Mouse (Mus musculus) lung, postnatal 0 days (tissue): ENCODE results near the gene Traf4. TPM values are rescaled to one million over a fixed set of nuclear protein-coding genes. Genes with fewer than 3 reads are reported as not detected.
"Not testable (repeated sequence)": the region's sequence is repeated elsewhere in the genome, so short reads cannot be mapped to it uniquely, and the experiment has no call there.

ENCODE experiments used
- ATAC-seq: fragments of 200-750 bp; cut with Nextera tagmentation; 2 replicates; pipeline ENCODE4 v1.8.0; 2017; ENCODE audit warnings: moderate library complexity
- DNase-seq: peaks from one replicate; pipeline ENCODE4 v3.0.0-alpha.2; 2016; ENCODE audit warnings: low spot score
- H3K27ac ChIP-seq: fragments of 300-500 bp; sonication (generic); 2 replicates; pipeline ENCODE4 v1.5.1; 2014; ENCODE audit warnings: antibody characterized with exemption, mild to moderate bottlenecking, low read length, mixed read lengths
- H3K27me3 ChIP-seq: fragments of 300-500 bp; sonication (generic); replicated peaks from 2 replicates; pipeline ENCODE4 v1.6.1; 2014; ENCODE audit warnings: low read length, mixed read lengths; ENCODE audit not compliant: insufficient read depth
- H3K36me3 ChIP-seq: fragments of 300-500 bp; sonication (generic); 2 replicates; pipeline ENCODE4 v1.6.1; 2014; ENCODE audit warnings: low read length, mixed read lengths; ENCODE audit not compliant: insufficient read depth
- H3K4me1 ChIP-seq: fragments of 300-500 bp; sonication (generic); 2 replicates; pipeline ENCODE4 v1.6.1; 2014; ENCODE audit warnings: antibody characterized with exemption, low read depth, low read length, mixed read lengths; ENCODE audit not compliant: insufficient read depth
- H3K4me2 ChIP-seq: fragments of 300-500 bp; sonication (generic); replicated peaks from 2 replicates; pipeline ENCODE4 v1.6.1; 2014; ENCODE audit warnings: low read depth, mild to moderate bottlenecking, low read length, moderate library complexity, mixed read lengths
- H3K4me3 ChIP-seq: fragments of 300-500 bp; sonication (generic); 2 replicates; pipeline ENCODE4 v1.5.1; 2014; ENCODE audit warnings: low read depth, low read length
- H3K9ac ChIP-seq: fragments of 300-500 bp; sonication (generic); replicated peaks from 2 replicates; pipeline ENCODE4 v1.6.1; 2014; ENCODE audit warnings: low read depth, mild to moderate bottlenecking
- H3K9me3 ChIP-seq: fragments of 300-500 bp; sonication (generic); 2 replicates; pipeline ENCODE4 v1.6.1; 2016; ENCODE audit warnings: low read length, mixed read lengths
- CTCF ChIP-seq: IDR thresholded peaks from 2 replicates; pipeline ENCODE4 v1.5.1; 2016; ENCODE audit warnings: antibody characterized with exemption, mild to moderate bottlenecking
- EP300 ChIP-seq: IDR thresholded peaks from 2 replicates; pipeline ENCODE4 v1.6.1; 2016; ENCODE audit warnings: antibody characterized with exemption, mild to moderate bottlenecking, control low read depth
- WGBS: fragments of 180-500 bp; shearing (Covaris S2); extraction: QIAGEN DNeasy Blood & Tissue Kit; methylation state at CpG from one replicate; pipeline ENCODE4 v1.1.7; 2014; 5-methylcytosine and 5-hydroxymethylcytosine counted together
- polyA plus RNA-seq: library from polyadenylated mRNA; unstranded; fragments of >200 nt; fragmentation: Nextera tagmentation; extraction: Ambion mirVana; gene quantifications from 2 replicates; pipeline ENCODE4 v1.2.1, GENCODE M21; 2015

Gene Traf4
- polyA plus RNA-seq, 1 experiment from 2014 or later: 33.0 TPM

DNA sequence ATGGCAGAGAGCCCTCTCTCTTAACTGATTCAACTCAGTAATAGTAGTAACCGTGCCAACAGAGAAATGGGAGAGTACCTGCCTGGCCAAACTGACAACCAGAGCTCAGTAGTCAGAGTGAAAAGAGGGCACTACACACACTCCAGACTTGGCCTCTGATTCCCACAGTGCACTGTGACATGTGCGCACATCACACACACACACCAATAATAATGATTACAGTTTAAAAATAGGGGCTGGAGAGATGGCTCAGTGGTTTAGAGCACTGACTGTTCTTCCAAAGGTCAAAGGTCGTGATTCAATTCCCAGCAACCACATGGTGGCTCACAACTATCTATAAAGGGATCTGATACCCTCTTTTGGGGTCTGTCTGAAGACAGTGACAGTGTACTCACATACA lies 27.4 kb downstream of the Traf4 start:
- Histone ChIP-seq H3K27me3 (no peaks in the 10 kb centered on the region), H3K4me1 (no peaks in the 10 kb centered on the region), H3K27ac (no peak overlapping the region), H3K9me3 (no peaks in the 10 kb centered on the region), H3K4me2 (no peak overlapping the region), H3K9ac (no peak overlapping the region), H3K36me3 (no peaks in the 10 kb centered on the region), H3K4me3 (no peak overlapping the region)
- DNase-seq: no peak
- TF ChIP-seq CTCF (no peak), EP300 (no peak)
- no peak for ATAC-seq
- WGBS: 90% methylated on average over 3 of the region's 3 CpGs

DNA sequence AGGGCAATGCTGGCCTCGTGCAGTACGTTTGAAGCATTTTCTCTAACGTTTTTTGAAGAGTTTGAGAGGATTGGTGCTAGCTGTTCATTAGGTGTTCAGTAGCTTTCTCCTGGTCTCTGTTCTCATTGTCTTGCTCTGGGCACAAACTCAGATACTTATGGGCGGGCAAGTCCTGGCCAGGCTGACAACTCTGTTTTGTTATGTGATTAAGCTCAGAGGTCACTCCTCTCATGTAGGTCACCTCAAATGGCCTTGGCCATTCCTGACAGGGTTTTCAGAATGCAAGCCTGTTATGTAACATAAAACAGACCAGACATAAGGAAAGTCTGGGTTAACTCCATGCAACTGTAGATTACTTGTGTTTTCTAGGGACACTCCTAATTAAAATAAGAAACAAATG lies 27.8 kb downstream of the Traf4 start:
- Histone ChIP-seq H3K9me3 (no peaks in the 10 kb centered on the region), H3K4me2 (no peak overlapping the region), H3K4me1 (no peaks in the 10 kb centered on the region), H3K36me3 (no peaks in the 10 kb centered on the region), H3K27ac (no peak overlapping the region), H3K27me3 (no peaks in the 10 kb centered on the region), H3K4me3 (no peak overlapping the region), H3K9ac (no peak overlapping the region)
- DNase-seq (no peak), ATAC-seq (no peak)
- TF ChIP-seq EP300 (no peak), CTCF (no peak)
- 77% methylated on average over 4 of the region's 4 CpGs for WGBS

DNA sequence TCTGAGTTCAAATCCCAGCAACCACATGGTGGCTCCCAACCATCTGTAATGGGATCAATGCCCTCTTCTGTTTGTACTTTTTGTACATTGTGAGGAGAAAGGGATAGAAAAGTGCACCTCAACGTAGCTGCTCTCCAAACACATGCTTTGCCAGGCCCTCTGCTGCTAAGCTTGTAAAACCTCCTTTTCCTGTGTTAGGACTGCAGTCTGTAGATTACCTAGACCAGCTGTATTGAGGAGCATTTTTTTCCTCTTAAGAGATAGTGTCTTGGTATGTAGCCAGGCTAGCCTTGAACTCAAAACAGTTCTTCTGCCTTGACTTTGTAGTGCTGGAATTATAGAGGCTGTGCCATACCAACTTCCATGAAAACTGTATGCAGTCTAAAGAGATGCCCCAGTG lies 29.3 kb downstream of the Traf4 start:
- no peak overlapping the region for H3K27ac ChIP-seq
- no peak for TF ChIP-seq EP300
- no peak for TF ChIP-seq CTCF
- H3K4me2 ChIP-seq: no peak overlapping the region
- H3K9ac ChIP-seq: no peak overlapping the region
- WGBS: 95% methylated on average over 1 of the region's 1 CpGs
- no peaks in the 10 kb centered on the region for H3K36me3 ChIP-seq
- no peaks in the 10 kb centered on the region for H3K4me1 ChIP-seq
- ATAC-seq (no peak), DNase-seq (no peak)
- H3K9me3 ChIP-seq: no peaks in the 10 kb centered on the region
- no peaks in the 10 kb centered on the region for H3K27me3 ChIP-seq
- H3K4me3 ChIP-seq: no peak overlapping the region

DNA sequence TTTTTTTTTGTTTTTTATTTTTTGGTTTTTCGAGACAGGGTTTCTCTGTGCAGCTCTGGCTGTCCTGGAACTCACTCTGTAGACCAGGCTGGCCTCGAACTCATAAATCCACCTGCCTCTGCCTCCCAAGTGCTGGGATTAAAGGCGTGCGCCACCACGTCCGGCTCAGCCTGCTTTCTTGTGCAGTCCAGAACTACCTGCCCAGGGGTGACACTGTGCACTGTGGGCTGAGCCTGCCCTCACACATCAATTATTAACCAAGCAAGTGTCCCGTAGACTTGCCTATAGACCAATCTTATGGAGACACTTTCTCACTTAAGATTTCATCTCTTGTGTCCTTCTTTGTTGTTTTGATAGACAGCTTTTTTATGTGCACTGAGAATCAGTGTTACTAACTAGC lies 30.1 kb downstream of the Traf4 start:
- H3K4me2 ChIP-seq: not testable (repeated sequence)
- 72% methylated on average over 7 of the region's 7 CpGs for WGBS

DNA sequence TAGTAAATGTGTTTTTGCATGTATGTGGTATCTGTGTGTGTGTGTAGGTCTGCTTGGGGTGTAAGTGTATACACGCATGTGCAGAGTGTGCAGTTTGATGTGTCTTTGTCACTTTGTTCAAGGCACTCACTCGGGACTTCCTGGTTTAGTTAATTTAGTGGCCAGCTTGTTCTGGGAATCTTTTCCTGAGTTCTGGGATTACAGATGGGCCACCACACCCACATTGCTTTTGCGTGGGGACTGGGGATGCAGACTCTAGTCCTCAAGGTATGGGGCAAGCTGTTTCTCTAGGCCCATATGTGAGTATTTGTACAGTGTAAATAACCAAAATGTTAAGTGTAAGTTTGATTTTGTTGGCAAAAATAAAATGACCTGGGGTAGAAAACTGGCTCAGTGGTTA lies 31.0 kb downstream of the Traf4 start:
- TF ChIP-seq CTCF (no peak), EP300 (no peak)

More for the DNA sequence above, 30.1 kb downstream of the Traf4 start:
- H3K4me3 ChIP-seq, H3K27me3 ChIP-seq, ATAC-seq, H3K9me3 ChIP-seq, H3K4me1 ChIP-seq, H3K9ac ChIP-seq, H3K27ac ChIP-seq, DNase-seq, H3K36me3 ChIP-seq: not testable (repeated sequence)

DNA sequence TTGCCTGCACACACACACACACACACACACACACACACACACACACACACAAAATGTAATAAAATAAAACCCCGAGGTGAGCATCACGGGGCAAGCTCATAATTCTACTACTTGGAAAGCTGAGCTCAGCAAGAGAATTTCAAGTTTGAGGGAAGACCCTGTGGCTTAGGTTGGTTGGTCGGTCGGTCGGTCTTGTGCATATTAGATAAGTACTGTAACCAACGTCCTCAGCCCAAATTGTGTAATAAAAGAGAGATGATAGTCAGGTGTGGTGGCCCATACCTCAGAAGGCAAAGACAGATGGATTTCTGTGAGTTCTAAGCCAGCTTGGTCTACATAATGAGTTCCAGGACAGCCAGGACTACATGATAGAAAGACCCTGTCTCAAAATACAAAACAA lies 31.5 kb downstream of the Traf4 start:
- WGBS: 89% methylated on average over 6 of the region's 6 CpGs
- Histone ChIP-seq H3K27me3 (no peaks in the 10 kb centered on the region), H3K4me1 (no peaks in the 10 kb centered on the region), H3K4me3 (no peak overlapping the region), H3K36me3 (no peaks in the 10 kb centered on the region), H3K9me3 (no peaks in the 10 kb centered on the region), H3K27ac (no peak overlapping the region), H3K4me2 (no peak overlapping the region), H3K9ac (no peak overlapping the region)
- DNase-seq (no peak), ATAC-seq (no peak)
- TF ChIP-seq CTCF (no peak), EP300 (no peak)

More for the DNA sequence above, 31.0 kb downstream of the Traf4 start:
- H3K27me3 ChIP-seq: no peaks in the 10 kb centered on the region
- 58% methylated on average over 3 of the region's 3 CpGs for WGBS
- no peaks in the 10 kb centered on the region for H3K4me1 ChIP-seq
- H3K4me3 ChIP-seq: no peak overlapping the region
- ATAC-seq (no peak), DNase-seq (no peak)
- no peak overlapping the region for H3K9ac ChIP-seq
- H3K27ac ChIP-seq: no peak overlapping the region
- H3K36me3 ChIP-seq: no peaks in the 10 kb centered on the region
- no peaks in the 10 kb centered on the region for H3K9me3 ChIP-seq
- H3K4me2 ChIP-seq: no peak overlapping the region

DNA sequence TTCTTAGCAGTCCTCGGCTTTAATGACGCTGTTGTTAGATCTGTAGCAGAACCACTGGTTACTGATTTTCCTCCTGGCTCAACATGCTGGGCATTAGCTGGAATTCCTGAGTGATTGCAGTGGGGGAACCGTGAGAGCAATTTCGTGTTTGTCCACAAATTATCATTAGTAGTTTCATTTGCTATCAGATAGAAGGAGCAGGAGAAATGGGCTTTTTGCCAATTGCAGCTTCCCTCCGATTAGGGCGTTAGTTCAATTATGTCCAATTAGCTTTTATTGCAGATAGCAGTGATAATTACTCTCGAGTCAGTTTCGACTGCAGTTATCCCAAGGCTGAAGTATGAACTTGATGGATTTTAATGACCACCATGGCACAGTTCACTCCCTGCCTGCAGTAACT lies 35.9 kb downstream of the Traf4 start:
- Histone ChIP-seq H3K4me3 (no peak overlapping the region), H3K9ac (no peak overlapping the region), H3K36me3 (no peaks in the 10 kb centered on the region), H3K27ac (no peak overlapping the region), H3K4me2 (no peak overlapping the region), H3K27me3 (no peaks in the 10 kb centered on the region), H3K4me1 (no peaks in the 10 kb centered on the region), H3K9me3 (no peaks in the 10 kb centered on the region)
- ATAC-seq (no peak), DNase-seq (no peak)
- no peak for TF ChIP-seq CTCF
- TF ChIP-seq EP300: no peak
- WGBS: 75% methylated on average over 8 of the region's 8 CpGs
